Mouse (Mus musculus) liver, embryonic 15.5 days (tissue): ENCODE data around the gene Khdc1b. TPM values are rescaled to one million over a fixed set of nuclear protein-coding genes. Genes with fewer than 3 reads are reported as not detected.

ENCODE experiments used
- ATAC-seq: fragments of 200-750 bp; cut with Nextera tagmentation; 2 replicates; pipeline ENCODE4 v1.8.0; 2017; ENCODE audit warnings: moderate number of reproducible peaks, mild to moderate bottlenecking, moderate library complexity; ENCODE audit not compliant: insufficient read depth
- H3K27ac ChIP-seq: fragments of 300-500 bp; sonication (generic); replicated peaks from 2 replicates; pipeline ENCODE4 v1.5.1; 2015; ENCODE audit warnings: mild to moderate bottlenecking, inconsistent platforms
- H3K27me3 ChIP-seq: fragments of 300-500 bp; sonication (generic); 2 replicates; pipeline ENCODE4 v1.6.1; 2015; ENCODE audit warnings: mild to moderate bottlenecking, inconsistent platforms
- H3K36me3 ChIP-seq: fragments of 300-500 bp; sonication (generic); replicated peaks from 2 replicates; pipeline ENCODE4 v1.6.1; 2015; ENCODE audit warnings: moderate library complexity, mild to moderate bottlenecking, inconsistent platforms
- H3K4me1 ChIP-seq: fragments of 300-500 bp; sonication (generic); replicated peaks from 2 replicates; pipeline ENCODE4 v1.6.1; 2015; ENCODE audit warnings: inconsistent platforms
- H3K4me2 ChIP-seq: fragments of 300-500 bp; sonication (generic); 2 replicates; pipeline ENCODE4 v1.6.1; 2015; ENCODE audit warnings: moderate library complexity, mild to moderate bottlenecking, inconsistent platforms
- H3K4me3 ChIP-seq: fragments of 300-500 bp; sonication (generic); replicated peaks from 2 replicates; pipeline ENCODE4 v1.5.1; 2015; ENCODE audit warnings: mild to moderate bottlenecking, inconsistent platforms
- H3K9ac ChIP-seq: fragments of 300-500 bp; sonication (generic); 2 replicates; pipeline ENCODE4 v1.6.1; 2015; ENCODE audit warnings: moderate library complexity, mild to moderate bottlenecking, inconsistent platforms
- H3K9me3 ChIP-seq: fragments of 300-500 bp; sonication (generic); replicated peaks from 2 replicates; pipeline ENCODE4 v1.6.1; 2016; ENCODE audit warnings: inconsistent platforms
- WGBS: fragments of 180-500 bp; shearing (Covaris S2); methylation state at CpG from one replicate; pipeline ENCODE4 v1.1.7; 2015; ENCODE audit warnings: mixed read lengths; ENCODE audit not compliant: insufficient replicate concordance; 5-methylcytosine and 5-hydroxymethylcytosine counted together
- polyA plus RNA-seq: library from polyadenylated mRNA; unstranded; fragments of >200 nt; fragmentation: Nextera tagmentation; extraction: Ambion mirVana; gene quantifications from 2 replicates; pipeline ENCODE4 v1.2.1, GENCODE M21; 2015

Khdc1b gene
- polyA plus RNA-seq, 1 experiment from 2014 or later: not detected

DNA sequence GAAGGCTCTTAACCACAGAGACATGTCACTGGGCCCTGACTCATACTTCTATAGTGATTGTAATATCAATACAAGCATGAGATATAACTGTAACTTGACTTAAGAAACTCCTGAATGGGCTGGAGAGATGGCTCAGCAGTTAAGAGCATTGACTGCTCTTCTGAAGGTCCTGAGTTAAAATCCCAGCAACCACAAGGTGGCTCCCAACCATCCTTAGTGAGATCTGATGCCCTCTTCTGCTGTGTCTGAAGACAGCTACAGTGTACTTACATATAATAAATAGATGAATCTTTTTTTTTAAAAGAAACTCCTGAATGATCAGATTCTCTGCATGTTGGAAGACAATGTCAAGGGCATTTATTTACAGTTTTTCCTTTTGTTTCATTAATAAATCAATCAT is 36.0 kb downstream of the Khdc1b start:
- H3K4me3 ChIP-seq: no peak overlapping the region
- H3K36me3 ChIP-seq: no peaks in the 10 kb centered on the region
- no peak overlapping the region for H3K4me2 ChIP-seq
- H3K9me3 ChIP-seq: no peaks in the 10 kb centered on the region
- ATAC-seq: no peak
- H3K27ac ChIP-seq: no peak overlapping the region
- no peak overlapping the region for H3K9ac ChIP-seq
- H3K4me1 ChIP-seq: no peaks in the 10 kb centered on the region
- no peaks in the 10 kb centered on the region for H3K27me3 ChIP-seq

DNA sequence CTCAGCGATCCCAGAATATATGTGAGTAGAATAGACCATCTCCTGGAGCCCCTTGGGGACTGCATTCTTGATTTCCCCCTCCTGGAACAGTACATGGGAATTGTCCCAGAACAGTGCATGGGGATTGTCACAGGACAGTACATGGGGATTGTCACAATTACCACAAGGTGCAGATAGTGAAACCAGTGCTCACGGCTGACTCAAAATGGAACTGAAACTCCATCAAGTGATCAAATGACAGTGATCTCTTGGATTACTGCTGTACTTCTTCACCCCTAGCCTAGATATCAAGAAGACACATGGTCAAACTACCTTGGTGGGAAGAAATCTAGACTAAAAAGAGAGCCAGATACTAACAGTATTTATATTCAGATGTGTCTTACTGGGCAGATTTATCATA is 42.3 kb downstream of the Khdc1b start:
- Histone ChIP-seq H3K9ac (no peak overlapping the region), H3K27ac (no peak overlapping the region), H3K27me3 (no peaks in the 10 kb centered on the region), H3K36me3 (no peaks in the 10 kb centered on the region), H3K4me2 (no peak overlapping the region), H3K4me3 (no peak overlapping the region), H3K9me3 (no peaks in the 10 kb centered on the region), H3K4me1 (no peaks in the 10 kb centered on the region)
- WGBS: 62% methylated on average over 2 of the region's 2 CpGs
- no peak for ATAC-seq

DNA sequence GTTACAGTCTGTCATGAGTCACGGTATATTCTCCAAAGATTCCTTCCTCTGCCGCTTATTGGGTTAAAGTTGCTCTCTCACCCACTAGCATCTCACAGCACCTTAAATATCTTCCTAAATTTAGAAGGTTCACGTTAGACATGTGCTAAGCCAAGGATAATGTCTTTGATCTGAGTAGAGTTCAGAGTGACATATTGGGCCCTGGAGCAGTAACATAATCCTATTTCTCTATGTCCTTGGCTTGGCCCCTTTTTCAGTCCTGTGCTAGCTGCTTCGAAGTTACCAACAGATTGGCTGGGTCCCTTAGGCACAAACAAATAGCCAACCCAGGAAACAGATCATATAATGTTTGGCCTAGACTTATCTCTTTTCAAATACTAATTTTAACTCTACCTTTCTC is 44.7 kb downstream of the Khdc1b start:
- 62% methylated on average over 4 of the region's 4 CpGs for WGBS
- no peak overlapping the region for H3K4me2 ChIP-seq

DNA sequence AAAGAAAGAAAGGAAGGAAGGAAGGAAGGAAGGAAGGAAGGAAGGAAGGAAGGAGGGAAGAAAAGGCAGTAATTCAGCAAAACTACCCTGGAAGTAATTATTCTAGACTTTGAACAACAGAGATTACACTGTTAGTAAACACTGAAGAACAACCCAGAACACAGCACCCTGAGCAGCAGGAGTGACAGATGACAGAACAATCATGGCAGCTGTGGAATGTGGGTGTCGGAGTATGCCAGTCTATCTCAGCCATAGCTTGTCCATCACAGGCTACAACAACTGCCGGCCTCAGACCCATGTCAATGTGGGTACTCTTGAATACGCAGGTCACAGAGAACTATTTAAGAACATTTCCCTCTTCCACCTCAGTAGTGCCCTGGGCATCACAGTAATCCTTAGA is 48.3 kb downstream of the Khdc1b start:
- H3K9ac ChIP-seq: no peak overlapping the region
- H3K36me3 ChIP-seq: no peaks in the 10 kb centered on the region
- no peak overlapping the region for H3K27ac ChIP-seq
- no peak overlapping the region for H3K4me2 ChIP-seq
- H3K27me3 ChIP-seq: no peaks in the 10 kb centered on the region
- no peaks in the 10 kb centered on the region for H3K9me3 ChIP-seq
- no peak for ATAC-seq
- H3K4me1 ChIP-seq: no peaks in the 10 kb centered on the region
- H3K4me3 ChIP-seq: no peak overlapping the region
- 64% methylated on average over 3 of the region's 3 CpGs for WGBS

More for the DNA sequence above, 44.7 kb downstream of the Khdc1b start:
- H3K36me3 ChIP-seq: no peaks in the 10 kb centered on the region
- no peak overlapping the region for H3K4me3 ChIP-seq
- no peak overlapping the region for H3K9ac ChIP-seq
- ATAC-seq: no peak
- H3K4me1 ChIP-seq: no peaks in the 10 kb centered on the region
- H3K9me3 ChIP-seq: no peaks in the 10 kb centered on the region
- no peaks in the 10 kb centered on the region for H3K27me3 ChIP-seq
- H3K27ac ChIP-seq: no peak overlapping the region

DNA sequence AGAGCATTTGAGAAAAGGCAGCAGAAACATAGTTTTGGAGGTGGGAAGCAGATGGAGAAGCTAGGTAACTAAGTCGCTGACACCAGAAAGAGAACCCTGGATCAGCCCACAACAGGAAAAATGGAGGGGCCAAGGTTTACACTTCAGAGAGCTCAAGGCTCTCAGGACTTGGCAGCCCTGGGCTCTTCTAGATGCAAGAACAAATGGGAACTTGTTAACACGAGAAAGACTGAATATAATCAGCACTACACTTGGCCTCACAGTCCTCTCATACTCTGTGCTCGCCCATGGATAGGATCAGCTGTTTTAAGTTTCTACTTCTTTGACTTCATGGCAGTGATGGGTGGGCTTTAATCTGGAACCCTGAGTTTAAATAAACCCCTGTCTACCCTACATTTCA is 51.5 kb downstream of the Khdc1b start:
- Histone ChIP-seq H3K36me3 (no peaks in the 10 kb centered on the region), H3K4me2 (no peak overlapping the region), H3K4me3 (no peak overlapping the region), H3K9me3 (no peaks in the 10 kb centered on the region), H3K4me1 (no peaks in the 10 kb centered on the region), H3K27me3 (no peaks in the 10 kb centered on the region), H3K27ac (no peak overlapping the region), H3K9ac (no peak overlapping the region)
- 37% methylated on average over 3 of the region's 3 CpGs for WGBS
- no peak for ATAC-seq

Other genes with a start within 250 kb of the Khdc1b start
- gene Tmem14a, start 165.0 kb upstream of the Khdc1b start, polyA plus RNA-seq: 3.2 and 3.6 TPM in 2 replicates
- 102 and 115 TPM in 2 replicates for gene Gsta3, start 143.0 kb upstream of the Khdc1b start, polyA plus RNA-seq
- not detected in 2 replicates for gene Khdc1a, start 33.9 kb upstream of the Khdc1b start, polyA plus RNA-seq
- not detected in 2 replicates for gene Khdc1c, start 15.2 kb upstream of the Khdc1b start, polyA plus RNA-seq